In the genomic region with DNA sequence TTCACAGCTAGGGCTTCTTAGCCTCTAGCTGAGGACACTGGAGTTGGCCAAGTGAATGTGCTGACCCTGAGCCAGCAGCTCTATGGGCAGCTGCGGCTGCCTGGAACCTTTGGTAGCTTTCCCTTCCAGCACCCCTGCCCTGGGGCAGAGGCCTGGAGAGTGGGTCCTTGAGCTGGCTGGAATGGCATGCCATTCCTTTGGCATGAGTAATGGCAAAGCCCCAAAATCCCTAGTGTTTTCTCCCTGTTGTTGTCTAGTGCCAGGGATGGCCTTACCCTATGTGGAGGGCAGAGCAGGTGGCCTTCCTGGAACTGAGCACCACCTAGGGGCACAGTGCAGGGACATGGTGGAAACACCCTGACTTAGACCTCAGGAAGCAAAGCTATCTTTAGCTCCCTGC, we compare ENCODE assay signal across 12 mouse cellular contexts. TPM values are rescaled to one million over a fixed set of nuclear protein-coding genes. Genes with fewer than 3 reads are reported as not detected.
A peak's percentile ranks its signal among the peaks of the same experiment; 100 is the strongest.
DNase-seq lines count a peak whose midpoint lies in the region; ATAC-seq and TF ChIP-seq lines count a peak whose summit lies in the region.
"Had no signal": no experiment of that assay in that cellular context is flagged by ENCODE, and none has a peak within 500 bp of the region (broad histone marks: within the 10 kb centered on the region; RNA-seq: fewer than 3 reads in every experiment).

No protein-coding gene starts in this region.

- TF ChIP-seq POLR2A in heart, adult 2 months (IDR thresholded peaks at IDR 0.05; ENCODE audit: insufficient read depth, low read depth, low read length), result no peak

- H3K4me3 ChIP-seq in heart, adult 2 months, result no peak overlapping the region
- H3K4me3 ChIP-seq in heart, embryonic 12.5 days, result no peak overlapping the region
- H3K4me3 ChIP-seq in heart, postnatal 0 days (ENCODE audit: low read depth, low read length), result no peak overlapping the region
- H3K4me3 ChIP-seq: forebrain, embryonic 13.5 days; limb, embryonic 13.5 days; neural tube, embryonic 15.5 days had no signal

- H3K27me3 ChIP-seq in heart, adult 2 months (ENCODE audit: control insufficient read depth, insufficient read depth, low read length), result no peaks in the 10 kb centered on the region
- H3K27me3 ChIP-seq in heart, embryonic 12.5 days (replicated peaks), result peaks cover 23% of the 10 kb centered on the region
- no peaks in the 10 kb centered on the region for H3K27me3 ChIP-seq in heart, postnatal 0 days (ENCODE audit: control insufficient read depth, insufficient read depth, low read length)
- H3K27me3 ChIP-seq: forebrain, embryonic 13.5 days; neural tube, embryonic 15.5 days had no signal

- intact Hi-C loops in heart, adult 2 months (cut with DNase I), result no loop called here

- no peaks in the 10 kb centered on the region for H3K79me2 ChIP-seq in heart, adult 2 months (replicated peaks; ENCODE audit: control insufficient read depth, insufficient read depth, low read length)

- no peaks in the 10 kb centered on the region for H3K9me3 ChIP-seq in heart, embryonic 12.5 days (replicated peaks)
- H3K9me3 ChIP-seq in heart, postnatal 0 days (replicated peaks; ENCODE audit: control insufficient read depth, low read length), result no peaks in the 10 kb centered on the region
- H3K9me3 ChIP-seq: forebrain, embryonic 13.5 days; limb, embryonic 13.5 days; neural tube, embryonic 15.5 days had no signal

- 64% methylated on average over 1 of the region's 1 CpGs for WGBS in heart, adult 2 months
- 43% methylated on average over 1 of the region's 1 CpGs for WGBS in heart, embryonic 12.5 days
- WGBS in heart, postnatal 0 days, result 31% methylated on average over 1 of the region's 1 CpGs

- H3K4me2 ChIP-seq in heart, embryonic 12.5 days, result no peak overlapping the region
- no peak overlapping the region for H3K4me2 ChIP-seq in heart, postnatal 0 days (ENCODE audit: low read depth, low read length)
- H3K4me2 ChIP-seq: forebrain, embryonic 13.5 days; limb, embryonic 13.5 days; neural tube, embryonic 15.5 days had no signal

- 0 out of 2 replicates have a peak, but pooled peaks have one; percentile 31 for TF ChIP-seq EP300 in heart, adult 2 months (IDR thresholded peaks at IDR 0.05; ENCODE audit: insufficient read depth, low read depth, low read length)
- no peak for TF ChIP-seq EP300 in heart, postnatal 0 days (IDR thresholded peaks at IDR 0.05; ENCODE audit: low read depth)

- H3K4me1 ChIP-seq in heart, adult 2 months (ENCODE audit: control insufficient read depth, insufficient read depth, low read length), result peaks cover 3% of the 10 kb centered on the region
- peaks cover 10% of the 10 kb centered on the region for H3K4me1 ChIP-seq in heart, embryonic 12.5 days (replicated peaks)
- H3K4me1 ChIP-seq in heart, postnatal 0 days (ENCODE audit: control insufficient read depth, insufficient read depth), result peaks cover 8% of the 10 kb centered on the region
- H3K4me1 ChIP-seq: forebrain, embryonic 13.5 days had no signal

- TF ChIP-seq CTCF in heart, adult 2 months (IDR thresholded peaks at IDR 0.05), result peak; percentile 23; the same call in 1 of the 2 replicates
- peak; percentile 20; the same call in 1 of the 2 replicates for TF ChIP-seq CTCF in heart, postnatal 0 days (IDR thresholded peaks at IDR 0.05; ENCODE audit: low read depth)

- H3K27ac ChIP-seq in heart, adult 2 months, result peak overlapping the region; percentile 38; the same call in 1 of the 2 replicates
- no peak overlapping the region for H3K27ac ChIP-seq in heart, embryonic 12.5 days (ENCODE audit: poor library complexity, severe bottlenecking)
- peak overlapping the region; percentile 10 for H3K27ac ChIP-seq in heart, postnatal 0 days (ENCODE audit: low read depth)
- H3K27ac ChIP-seq: forebrain, embryonic 13.5 days; limb, embryonic 13.5 days; neural tube, embryonic 15.5 days had no signal

- H3K36me3 ChIP-seq in heart, adult 2 months (ENCODE audit: control insufficient read depth, insufficient read depth, low read length), result no peaks in the 10 kb centered on the region
- no peaks in the 10 kb centered on the region for H3K36me3 ChIP-seq in heart, embryonic 12.5 days
- H3K36me3 ChIP-seq in heart, postnatal 0 days (replicated peaks; ENCODE audit: control insufficient read depth, insufficient read depth, low read length), result no peaks in the 10 kb centered on the region
- H3K36me3 ChIP-seq: limb, embryonic 13.5 days; neural tube, embryonic 15.5 days had no signal

- DNase-seq in heart, adult 2 months, result peak; percentile 40 to 66
- peak; percentile 52 for DNase-seq in adrenal gland, postnatal 25 days
- peak; percentile 53 for DNase-seq in heart, postnatal 0 days (ENCODE audit: low spot score)
- peak; percentile 56 for DNase-seq in lung, postnatal 36 days
- DNase-seq in layer of hippocampus, adult 18-20 months (ENCODE audit: low spot score in 2 of 2), result no peak
- DNase-seq in cerebellum, adult 8-10 months, result no peak
- DNase-seq in embryo, embryonic 10 days (ENCODE audit: low spot score), result no peak

- no peak for ATAC-seq in heart, embryonic 12.5 days (ENCODE audit: insufficient number of reproducible peaks, low FRiP score)
- ATAC-seq in heart, postnatal 0 days (ENCODE audit: insufficient read depth, low read depth), result peak; percentile 89
- ATAC-seq: forebrain, embryonic 13.5 days; hindbrain, embryonic 16.5 days had no signal

- no peak overlapping the region for H3K9ac ChIP-seq in heart, adult 2 months (ENCODE audit: low read depth, low read length)
- H3K9ac ChIP-seq in heart, embryonic 12.5 days, result no peak overlapping the region
- H3K9ac ChIP-seq in heart, postnatal 0 days (replicated peaks; ENCODE audit: low read depth, low read length), result no peak overlapping the region
- H3K9ac ChIP-seq: forebrain, embryonic 13.5 days; limb, embryonic 13.5 days; neural tube, embryonic 15.5 days had no signal

RNA-seq across cellular contexts. Expression of a gene that starts 14.3 kb away (rescaled TPM):
- total RNA-seq in heart, adult 2 months (2021), result 1 to 10 TPM; 2.8 to 3.1 TPM
- 3.6 and 4.1 TPM in 2 replicates for polyA plus RNA-seq in heart, adult 2 months (2012; rRNA removed)
- 2.7 and 2.8 TPM in 2 replicates for polyA plus RNA-seq in heart, embryonic 12.5 days (2016; fragmentation: Nextera tagmentation; extraction: Ambion mirVana)
- 6.5 and 8.1 TPM in 2 replicates for total RNA-seq in adrenal gland, postnatal 25 days (2021)
- total RNA-seq in heart, postnatal 0 days (2014; rRNA removed; ENCODE audit: low replicate concordance), result 3.1 and 4.0 TPM in 2 replicates
- 2.0 and 2.2 TPM in 2 replicates for polyA plus RNA-seq in heart, postnatal 0 days (2015; fragmentation: Nextera tagmentation; extraction: Ambion mirVana)
- 10 to 100 TPM; 47.1 to 49.3 TPM for total RNA-seq in layer of hippocampus, adult 18-20 months (2021)

RNA-seq across cellular contexts. Expression of a gene that starts 23.1 kb away (rescaled TPM):
- not detected for total RNA-seq in heart, adult 2 months (2021)
- polyA plus RNA-seq in heart, adult 2 months (2012; rRNA removed), result not detected in 2 replicates
- polyA plus RNA-seq in heart, embryonic 12.5 days (2016; fragmentation: Nextera tagmentation; extraction: Ambion mirVana), result not detected in 2 replicates
- total RNA-seq in adrenal gland, postnatal 25 days (2021), result not detected in 2 replicates
- not detected in 2 replicates for total RNA-seq in heart, postnatal 0 days (2014; rRNA removed; ENCODE audit: low replicate concordance)
- not detected in 2 replicates for polyA plus RNA-seq in heart, postnatal 0 days (2015; fragmentation: Nextera tagmentation; extraction: Ambion mirVana)
- not detected for total RNA-seq in layer of hippocampus, adult 18-20 months (2021)
- polyA plus RNA-seq: forebrain, embryonic 13.5 days; hindbrain, embryonic 16.5 days; limb, embryonic 13.5 days; neural tube, embryonic 15.5 days had no signal

Comparison
In these comparisons a context has a peak if more than half of its experiments do, and no peak if none do; other contexts are left out.
1. DNase-seq: peak in heart, adult 2 months (2 of 2), adrenal gland, postnatal 25 days (single experiment), heart, postnatal 0 days (single experiment) and lung, postnatal 36 days (single experiment); none in layer of hippocampus, adult 18-20 months (0 of 2), cerebellum, adult 8-10 months (single experiment) and embryo, embryonic 10 days (single experiment).